In the genomic region with DNA sequence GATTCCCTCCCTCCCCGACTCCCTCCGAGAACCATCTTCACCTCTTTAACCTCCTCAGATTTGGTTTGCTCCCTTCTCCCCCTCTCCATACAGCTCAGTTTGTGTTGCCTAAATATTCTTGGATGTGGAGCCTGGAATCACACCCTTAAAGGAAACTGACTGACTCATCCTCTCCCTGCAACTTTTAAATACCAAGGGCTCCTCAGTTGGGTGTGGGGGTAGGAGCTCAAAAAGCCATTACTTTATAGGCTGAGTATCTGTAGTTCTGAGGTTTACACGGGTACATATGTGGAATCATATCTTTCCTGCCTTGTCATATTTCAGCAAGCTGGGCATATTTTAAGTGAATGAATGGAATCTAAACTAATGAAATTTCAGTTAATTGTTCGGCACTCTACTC, we compare ENCODE assay signal across 18 mouse cellular contexts.
"Had no signal": no experiment of that assay in that cellular context is flagged by ENCODE, and none has a peak within 500 bp of the region (broad histone marks: within the 10 kb centered on the region; RNA-seq: fewer than 3 reads in every experiment).

No protein-coding gene starts in this region.

- ATAC-seq: lung, postnatal 0 days; midbrain, embryonic 13.5 days; midbrain, embryonic 15.5 days had no signal

- H3K27ac ChIP-seq: lung, embryonic 15.5 days; macrophage; midbrain, embryonic 13.5 days; midbrain, embryonic 15.5 days; neural tube, embryonic 12.5 days had no signal

- H3K9me3 ChIP-seq: lung, embryonic 15.5 days; megakaryocyte, embryonic 14.5 days; midbrain, embryonic 13.5 days; midbrain, embryonic 15.5 days; neural tube, embryonic 12.5 days had no signal

- H3K4me2 ChIP-seq: lung, embryonic 15.5 days; midbrain, embryonic 11.5 days; midbrain, embryonic 13.5 days; midbrain, embryonic 15.5 days; neural tube, embryonic 12.5 days had no signal

- H3K27me3 ChIP-seq: lung, embryonic 15.5 days; megakaryocyte, embryonic 14.5 days; midbrain, embryonic 13.5 days; midbrain, embryonic 15.5 days; neural tube, embryonic 12.5 days had no signal

- DNase-seq: lung, adult 2 months; lung, postnatal 14 days; lung, postnatal 36 days; retina, postnatal 1 day; right cerebral cortex, postnatal 25 days; right cerebral cortex, postnatal 4 days; spleen, adult 18-20 months; thymus, adult 2 months; thymus, postnatal 25 days; thymus, postnatal 4 days had no signal

- H3K4me1 ChIP-seq: lung, embryonic 15.5 days; megakaryocyte, embryonic 14.5 days; midbrain, embryonic 13.5 days; midbrain, embryonic 15.5 days; neural tube, embryonic 12.5 days had no signal

- H3K36me3 ChIP-seq: lung, embryonic 15.5 days; midbrain, embryonic 13.5 days; midbrain, embryonic 15.5 days; neural tube, embryonic 12.5 days had no signal

- H3K4me3 ChIP-seq: lung, embryonic 15.5 days; megakaryocyte, embryonic 14.5 days; midbrain, embryonic 13.5 days; midbrain, embryonic 15.5 days; neural tube, embryonic 12.5 days had no signal

- H3K9ac ChIP-seq: lung, embryonic 15.5 days; midbrain, embryonic 13.5 days; midbrain, embryonic 15.5 days; neural tube, embryonic 12.5 days had no signal
